Mouse (Mus musculus) cortical plate, adult 2 months (tissue): ENCODE measurements around the gene Chst15.

Experiments
- CTCF ChIP-seq: fragments of 200-500 bp; IDR thresholded peaks from 2 replicates; pipeline ENCODE4 v1.5.1; 2011; ENCODE audit warnings: mild to moderate bottlenecking, control low read depth, low read length; ENCODE audit not compliant: insufficient read depth; ENCODE audit errors: extremely low read depth
- POLR2A ChIP-seq: fragments of 200-500 bp; IDR thresholded peaks from 2 replicates; pipeline ENCODE4 v1.6.1; 2011; ENCODE audit warnings: mild to moderate bottlenecking, low read length, control low read depth; ENCODE audit not compliant: insufficient read depth; ENCODE audit errors: extremely low read depth

DNA sequence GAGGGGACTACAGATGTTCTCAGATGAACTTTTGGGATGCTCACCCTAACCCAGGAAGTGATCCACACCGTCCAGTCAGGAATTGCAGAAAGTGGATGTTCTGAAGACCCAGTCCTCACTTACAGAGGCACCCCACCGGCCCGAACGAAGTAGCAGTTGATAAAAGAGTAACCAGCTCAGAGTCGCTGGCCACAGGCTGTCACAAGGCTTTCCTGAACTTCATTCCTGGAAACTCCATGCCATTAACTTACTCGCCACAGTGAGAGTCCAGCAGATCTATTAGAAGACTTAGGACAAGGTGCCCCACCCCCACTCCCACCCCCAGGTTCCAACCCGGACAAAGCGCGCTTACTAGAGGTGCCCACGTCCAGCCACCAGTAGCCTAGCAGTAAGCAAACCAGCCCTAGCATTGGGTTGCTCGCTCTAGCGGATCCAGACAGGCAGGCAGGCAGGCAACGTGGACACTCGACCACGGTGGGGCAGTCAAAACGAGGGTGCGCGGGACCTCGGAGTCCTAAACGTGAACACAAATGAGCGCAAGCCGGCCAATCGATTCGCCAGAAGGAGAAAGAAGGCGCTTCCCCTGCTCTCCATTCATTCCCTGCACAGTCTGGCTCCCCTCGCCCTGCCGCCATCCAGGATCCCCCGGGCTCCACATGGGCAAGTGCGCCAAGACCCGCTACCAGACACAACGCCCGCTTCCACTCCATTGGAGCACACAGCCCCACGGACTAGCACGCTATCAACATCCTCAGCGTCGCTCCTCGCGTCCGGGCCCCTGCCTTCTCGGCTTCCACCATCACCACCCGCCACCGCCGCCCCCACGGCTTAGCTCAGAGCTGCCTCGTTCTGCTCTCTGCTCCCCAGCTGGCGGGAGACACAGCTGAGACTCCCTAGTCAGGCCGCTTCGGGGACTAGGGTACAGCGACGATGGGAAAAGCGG lies 1.6 kb downstream of the Chst15 start:
- peak; percentile 50; the same call in 1 of the 2 replicates for TF ChIP-seq POLR2A
- peak; percentile 39 for TF ChIP-seq CTCF
